Mouse (Mus musculus): ENCODE results near the gene Rnf167. TPM values are rescaled to one million over a fixed set of nuclear protein-coding genes. Genes with fewer than 3 reads are reported as not detected.

The Rnf167 gene
- polyA plus RNA-seq, 1 experiment from 2014 or later = 111 TPM

DNA sequence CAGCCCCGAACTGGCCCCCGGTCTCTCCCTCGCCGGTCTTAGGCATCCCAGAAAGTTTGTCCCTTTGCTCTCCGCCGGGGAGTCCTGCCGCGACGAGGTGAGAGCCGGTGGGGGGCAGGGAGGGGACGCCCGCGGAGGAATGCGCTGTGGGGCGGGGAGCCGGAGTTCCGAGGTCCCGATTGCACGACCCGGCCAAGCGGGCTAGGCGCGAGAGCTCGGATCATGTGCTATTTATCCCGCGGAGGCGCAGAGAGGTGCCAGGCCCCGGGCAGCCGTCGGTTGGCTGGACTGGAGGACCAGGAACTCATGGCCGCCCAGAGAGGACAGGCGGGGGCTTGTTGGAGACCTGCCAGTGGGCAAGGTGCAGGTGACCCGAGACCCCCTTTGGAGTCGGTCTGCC, 53.6 kb downstream of the Rnf167 start:
- Histone ChIP-seq H3K4me2 (ENCODE audit: low read depth, low read length) (peak overlapping the region; percentile 66), H3K4me1 (ENCODE audit: control insufficient read depth, insufficient read depth, low read length) (peaks cover 22% of the 10 kb centered on the region), H3K36me3 (ENCODE audit: control insufficient read depth, insufficient read depth, low read length) (no peaks in the 10 kb centered on the region), H3K27me3 (ENCODE audit: control insufficient read depth, insufficient read depth, low read length) (no peaks in the 10 kb centered on the region), H3K9ac (ENCODE audit: low read length) (peak overlapping the region; percentile 95), H3K4me3 (replicated peaks; ENCODE audit: low read length) (peak overlapping the region; percentile 95), H3K9me3 (replicated peaks; ENCODE audit: control insufficient read depth, low read length) (no peaks in the 10 kb centered on the region), H3K27ac (ENCODE audit: low read length) (peak overlapping the region; percentile 98)
- under 1% methylated on average over 34 of the region's 34 CpGs for WGBS
- peak; percentile 52 for ATAC-seq (ENCODE audit: insufficient read depth, low FRiP score)

Other genes with a start within 250 kb of the Rnf167 start
- gene Pelp1, start 237.2 kb upstream of the Rnf167 start, polyA plus RNA-seq (2015; fragmentation: Nextera tagmentation; extraction: Ambion mirVana) = 32.0 and 32.2 TPM in 2 replicates
- gene Arrb2, start 214.6 kb upstream of the Rnf167 start, polyA plus RNA-seq (2015; fragmentation: Nextera tagmentation; extraction: Ambion mirVana) = 14.7 and 14.8 TPM in 2 replicates
- gene Med11, start 195.3 kb upstream of the Rnf167 start, polyA plus RNA-seq (2015; fragmentation: Nextera tagmentation; extraction: Ambion mirVana) = 37.4 and 37.9 TPM in 2 replicates
- gene Zmynd15, start 187.8 kb upstream of the Rnf167 start, polyA plus RNA-seq (2015; fragmentation: Nextera tagmentation; extraction: Ambion mirVana) = 0.45 and 0.97 TPM in 2 replicates
- 9.0 and 10.5 TPM in 2 replicates for gene Cxcl16, start 187.3 kb upstream of the Rnf167 start, polyA plus RNA-seq (2015; fragmentation: Nextera tagmentation; extraction: Ambion mirVana)
- gene Tm4sf5, start 142.0 kb upstream of the Rnf167 start, polyA plus RNA-seq (2015; fragmentation: Nextera tagmentation; extraction: Ambion mirVana) = 58.3 and 60.0 TPM in 2 replicates
- 0.36 and 0.92 TPM in 2 replicates for gene Vmo1, start 132.6 kb upstream of the Rnf167 start, polyA plus RNA-seq (2015; fragmentation: Nextera tagmentation; extraction: Ambion mirVana)
- 1.9 and 2.0 TPM in 2 replicates for gene Gltpd2, start 128.0 kb upstream of the Rnf167 start, polyA plus RNA-seq (2015; fragmentation: Nextera tagmentation; extraction: Ambion mirVana)
- gene Psmb6, start 121.9 kb upstream of the Rnf167 start, polyA plus RNA-seq (2015; fragmentation: Nextera tagmentation; extraction: Ambion mirVana) = 614 and 657 TPM in 2 replicates
- gene Gm40193, start 114.3 kb upstream of the Rnf167 start, polyA plus RNA-seq (2015; fragmentation: Nextera tagmentation; extraction: Ambion mirVana) = not detected in 2 replicates
- gene Pld2, start 107.2 kb upstream of the Rnf167 start, polyA plus RNA-seq (2015; fragmentation: Nextera tagmentation; extraction: Ambion mirVana) = 17.8 and 21.5 TPM in 2 replicates
- gene Mink1, start 84.4 kb upstream of the Rnf167 start, polyA plus RNA-seq (2015; fragmentation: Nextera tagmentation; extraction: Ambion mirVana) = 12.5 and 13.0 TPM in 2 replicates
- gene 4930544D05Rik, start 31.4 kb upstream of the Rnf167 start, polyA plus RNA-seq (2015; fragmentation: Nextera tagmentation; extraction: Ambion mirVana) = not detected in 2 replicates
- 0.37 TPM in 1 of 2 replicates, not detected in the other for gene Chrne, start 28.0 kb upstream of the Rnf167 start, polyA plus RNA-seq (2015; fragmentation: Nextera tagmentation; extraction: Ambion mirVana)
- 0.16 and 0.19 TPM in 2 replicates for gene Gp1ba, start 8.1 kb upstream of the Rnf167 start, polyA plus RNA-seq (2015; fragmentation: Nextera tagmentation; extraction: Ambion mirVana)
- gene Slc25a11, start 244 bp downstream of the Rnf167 start, polyA plus RNA-seq (2015; fragmentation: Nextera tagmentation; extraction: Ambion mirVana) = 163 and 169 TPM in 2 replicates
- gene Pfn1, start 7.4 kb downstream of the Rnf167 start, polyA plus RNA-seq (2015; fragmentation: Nextera tagmentation; extraction: Ambion mirVana) = 1,820 and 1,821 TPM in 2 replicates
- gene Eno3, start 10.0 kb downstream of the Rnf167 start, polyA plus RNA-seq (2015; fragmentation: Nextera tagmentation; extraction: Ambion mirVana) = 19.3 and 126 TPM in 2 replicates
- gene Spag7, start 22.2 kb downstream of the Rnf167 start, polyA plus RNA-seq (2015; fragmentation: Nextera tagmentation; extraction: Ambion mirVana) = 148 and 149 TPM in 2 replicates
- 14.2 and 15.8 TPM in 2 replicates for gene Camta2, start 40.9 kb downstream of the Rnf167 start, polyA plus RNA-seq (2015; fragmentation: Nextera tagmentation; extraction: Ambion mirVana)
- gene Inca1, start 52.9 kb downstream of the Rnf167 start, polyA plus RNA-seq (2015; fragmentation: Nextera tagmentation; extraction: Ambion mirVana) = 1.3 and 1.5 TPM in 2 replicates
- 2.6 and 3.0 TPM in 2 replicates for gene Kif1c, start 53.3 kb downstream of the Rnf167 start, polyA plus RNA-seq (2015; fragmentation: Nextera tagmentation; extraction: Ambion mirVana)
- gene Zfp3, start 117.0 kb downstream of the Rnf167 start, polyA plus RNA-seq (2015; fragmentation: Nextera tagmentation; extraction: Ambion mirVana) = 5.0 and 5.9 TPM in 2 replicates
- gene Scimp, start 165.4 kb downstream of the Rnf167 start, polyA plus RNA-seq (2015; fragmentation: Nextera tagmentation; extraction: Ambion mirVana) = 0.66 TPM in 1 of 2 replicates, not detected in the other
- 22.2 and 27.5 TPM in 2 replicates for gene Rabep1, start 197.5 kb downstream of the Rnf167 start, polyA plus RNA-seq (2015; fragmentation: Nextera tagmentation; extraction: Ambion mirVana)